Mouse (Mus musculus) hindbrain, embryonic 11.5 days (tissue): Measurements from ENCODE around the gene Srsf5. TPM values are rescaled to one million over a fixed set of nuclear protein-coding genes. Genes with fewer than 3 reads are reported as not detected.

ENCODE experiments used
- ATAC-seq: fragments of 200-750 bp; cut with Nextera tagmentation; 2 replicates; pipeline ENCODE4 v1.8.0; 2017; ENCODE audit warnings: mild to moderate bottlenecking, moderate TSS enrichment, moderate library complexity; ENCODE audit not compliant: low FRiP score
- DNase-seq: peaks from one replicate; pipeline ENCODE4 v3.0.0-alpha.2; 2015; ENCODE audit warnings: low spot score
- H3K27ac ChIP-seq: fragments of 300-500 bp; sonication (generic); 2 replicates; pipeline ENCODE4 v1.5.1; 2014; ENCODE audit warnings: mild to moderate bottlenecking, low read depth, low read length
- H3K27me3 ChIP-seq: fragments of 300-500 bp; sonication (generic); 2 replicates; pipeline ENCODE4 v1.6.1; 2014; ENCODE audit warnings: mild to moderate bottlenecking, low read length, moderate library complexity, mixed read lengths; ENCODE audit not compliant: control insufficient read depth, insufficient read depth
- H3K36me3 ChIP-seq: fragments of 300-500 bp; sonication (generic); 2 replicates; pipeline ENCODE4 v1.6.1; 2014; ENCODE audit warnings: mild to moderate bottlenecking, low read length, moderate library complexity, mixed read lengths; ENCODE audit not compliant: control insufficient read depth, insufficient read depth
- H3K4me1 ChIP-seq: fragments of 300-500 bp; sonication (generic); replicated peaks from 2 replicates; pipeline ENCODE4 v1.6.1; 2014; ENCODE audit warnings: low read length, mixed read lengths; ENCODE audit not compliant: control insufficient read depth, insufficient read depth
- H3K4me2 ChIP-seq: fragments of 300-500 bp; sonication (generic); replicated peaks from 2 replicates; pipeline ENCODE4 v1.6.1; 2014; ENCODE audit warnings: mild to moderate bottlenecking, low read depth, low read length
- H3K4me3 ChIP-seq: fragments of 300-500 bp; sonication (generic); 2 replicates; pipeline ENCODE4 v1.5.1; 2014; ENCODE audit warnings: low read depth, low read length
- H3K9ac ChIP-seq: fragments of 300-500 bp; sonication (generic); 2 replicates; pipeline ENCODE4 v1.6.1; 2014; ENCODE audit warnings: low read depth, low read length
- H3K9me3 ChIP-seq: fragments of 300-500 bp; sonication (generic); 2 replicates; pipeline ENCODE4 v1.6.1; 2016; ENCODE audit warnings: low read length; ENCODE audit not compliant: control insufficient read depth
- WGBS: fragments of 180-500 bp; shearing (Covaris S2); extraction: QIAGEN DNeasy Blood & Tissue Kit; methylation state at CpG from one replicate; pipeline ENCODE4 v1.1.7; 2014; 5-methylcytosine and 5-hydroxymethylcytosine counted together
- polyA plus RNA-seq: library from polyadenylated mRNA; unstranded; fragments of >200 nt; fragmentation: Nextera tagmentation; extraction: Ambion mirVana; gene quantifications from 2 replicates; pipeline ENCODE4 v1.2.1, GENCODE M21; 2014

Srsf5 gene
- polyA plus RNA-seq, result 291 and 446 TPM in 2 replicates

DNA sequence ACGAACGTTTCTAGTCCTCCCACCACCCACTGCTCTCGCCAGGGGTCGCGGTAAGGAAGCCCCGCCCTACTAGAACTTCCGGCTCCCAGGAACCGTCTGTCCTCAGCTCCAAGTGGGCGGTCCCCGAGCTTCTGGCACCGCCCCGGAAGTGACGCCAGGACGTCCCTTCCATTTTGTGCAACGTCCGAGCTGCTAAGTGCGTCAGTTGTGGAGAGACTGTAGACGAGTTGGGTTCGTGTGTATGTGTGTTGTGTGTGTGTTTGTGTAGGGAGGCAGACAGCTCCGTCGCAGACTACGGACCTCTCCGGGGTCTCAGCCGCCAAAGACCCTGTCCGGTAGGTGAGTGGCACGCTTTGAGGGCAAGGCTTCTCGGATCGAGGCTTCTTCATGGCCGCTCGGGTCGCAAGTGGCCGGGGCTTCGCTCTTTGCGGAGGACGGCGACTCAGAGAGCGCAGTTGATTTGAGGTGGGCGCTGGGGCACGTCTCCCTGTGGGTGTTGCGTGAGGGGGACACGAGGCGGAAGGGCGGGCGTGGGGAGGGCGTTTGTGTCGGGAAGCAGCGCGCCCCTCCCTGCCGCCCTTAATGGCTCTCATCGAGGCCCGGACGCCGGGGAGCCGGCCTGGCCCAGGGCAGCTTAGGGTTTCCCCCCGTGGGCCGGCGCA, at the start of gene Srsf5:
Gene Srsf5 (plus strand): TSS at position 171 of the 662 bp plus-strand sequence.
- WGBS, result under 1% methylated on average over 49 of the region's 57 CpGs
- DNase-seq (peak; percentile 100), ATAC-seq (peak; percentile 92)
- Histone ChIP-seq H3K9ac (peak within 1 kb of the TSS; percentile 92), H3K4me3 (peak within 1 kb of the TSS; percentile 93), H3K4me1 (no peaks in the 10 kb centered on the region), H3K36me3 (peaks cover 11% of the 10 kb centered on the region), H3K4me2 (peak within 1 kb of the TSS; percentile 61), H3K27me3 (no peaks in the 10 kb centered on the region), H3K27ac (peak within 1 kb of the TSS; percentile 70), H3K9me3 (no peaks in the 10 kb centered on the region)

DNA sequence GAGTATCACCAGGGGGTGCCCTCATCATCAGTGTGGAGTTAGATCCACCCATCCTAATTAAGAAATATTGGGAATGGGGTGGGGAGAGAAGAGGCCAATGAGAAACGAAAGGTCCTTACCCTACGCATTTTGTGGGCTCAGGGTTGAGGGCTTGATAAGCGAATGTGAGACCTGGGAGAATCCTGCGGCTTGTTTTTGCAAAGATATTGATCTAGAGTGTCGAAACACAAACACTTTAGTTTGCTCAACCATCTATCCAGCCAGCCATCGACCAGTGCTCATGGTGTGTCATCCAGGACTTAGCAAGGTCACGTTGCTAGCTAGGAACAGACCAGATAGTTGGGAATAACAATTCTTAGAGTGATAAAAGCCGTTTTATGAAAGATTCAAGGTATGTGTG, 35.7 kb upstream of the Srsf5 start:
- Histone ChIP-seq H3K9ac (no peak overlapping the region), H3K36me3 (no peaks in the 10 kb centered on the region), H3K27ac (no peak overlapping the region), H3K4me1 (no peaks in the 10 kb centered on the region), H3K4me2 (no peak overlapping the region), H3K27me3 (no peaks in the 10 kb centered on the region), H3K4me3 (no peak overlapping the region), H3K9me3 (no peaks in the 10 kb centered on the region)
- WGBS, result 94% methylated on average over 8 of the region's 8 CpGs
- ATAC-seq (no peak), DNase-seq (no peak)

DNA sequence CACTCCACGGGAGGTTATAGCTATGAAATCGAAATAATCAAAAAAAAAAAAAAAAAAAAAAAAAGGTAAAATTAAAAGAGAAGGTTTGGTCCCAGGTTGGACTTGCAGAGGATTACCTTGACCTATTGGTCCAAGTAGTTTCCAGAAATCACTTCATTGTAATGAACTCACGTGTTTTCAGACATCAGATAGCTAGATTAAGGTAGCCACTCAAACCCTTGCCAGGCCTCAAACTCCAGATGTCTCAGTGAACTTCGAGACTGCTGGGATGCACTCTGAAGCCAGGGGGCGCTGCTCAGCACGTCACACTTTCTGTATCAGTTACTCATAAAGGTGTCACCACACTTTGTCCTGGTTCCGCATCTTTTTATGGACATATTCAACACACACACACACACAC, 27.5 kb upstream of the Srsf5 start:
- Histone ChIP-seq H3K27ac (no peak overlapping the region), H3K4me3 (no peak overlapping the region), H3K9ac (no peak overlapping the region), H3K4me1 (no peaks in the 10 kb centered on the region), H3K9me3 (no peaks in the 10 kb centered on the region), H3K4me2 (no peak overlapping the region), H3K27me3 (no peaks in the 10 kb centered on the region), H3K36me3 (no peaks in the 10 kb centered on the region)
- 58% methylated on average over 7 of the region's 7 CpGs for WGBS
- peak; percentile 10 for DNase-seq
- ATAC-seq, result no peak

DNA sequence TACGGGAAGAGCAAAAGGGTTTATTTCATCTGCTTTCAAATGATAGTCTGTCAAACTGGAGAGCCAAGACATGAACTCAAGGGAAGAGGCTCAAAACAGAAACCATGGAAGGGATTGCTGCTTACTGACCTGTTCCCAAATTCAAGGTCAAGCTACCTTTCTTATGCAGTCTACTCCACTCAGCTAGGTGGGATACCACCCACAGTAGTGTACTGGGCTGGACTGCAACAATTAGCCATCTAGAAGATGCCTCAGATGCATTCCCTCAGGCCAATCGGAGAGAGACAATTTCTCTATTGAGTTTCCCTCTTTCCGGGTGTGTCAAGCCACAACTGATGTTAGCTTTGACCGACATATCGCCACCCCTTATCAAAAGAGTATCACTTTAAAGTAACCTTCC, 24.0 kb upstream of the Srsf5 start:
- no peak for DNase-seq
- H3K4me1 ChIP-seq, result no peaks in the 10 kb centered on the region
- WGBS, result 95% methylated on average over 5 of the region's 5 CpGs

DNA sequence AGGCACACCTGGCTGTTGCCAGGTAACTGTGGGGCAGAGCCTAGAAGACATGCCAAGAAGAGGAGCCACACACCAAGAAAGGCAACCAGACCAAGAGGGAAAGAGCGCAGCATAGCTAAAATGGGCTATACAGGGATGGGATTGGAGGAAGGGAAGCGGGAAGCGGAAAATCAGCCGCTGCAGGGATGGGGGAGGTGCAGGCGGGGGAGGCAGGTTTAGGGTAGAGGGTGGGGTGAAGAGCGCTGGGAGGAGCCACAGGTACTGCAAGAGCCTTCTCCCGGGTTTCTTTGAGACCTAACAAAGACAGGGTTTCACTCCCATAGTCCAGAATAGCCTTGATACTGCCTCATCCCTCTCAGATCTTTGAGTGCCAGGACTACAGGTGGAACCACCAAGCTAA, 22.4 kb upstream of the Srsf5 start:
- Histone ChIP-seq H3K9ac (no peak overlapping the region), H3K9me3 (no peaks in the 10 kb centered on the region), H3K4me2 (no peak overlapping the region), H3K36me3 (no peaks in the 10 kb centered on the region), H3K27me3 (no peaks in the 10 kb centered on the region), H3K4me1 (no peaks in the 10 kb centered on the region), H3K4me3 (no peak overlapping the region), H3K27ac (no peak overlapping the region)
- 9% methylated on average over 7 of the region's 7 CpGs for WGBS
- DNase-seq (no peak), ATAC-seq (no peak)

More for the DNA sequence above, 24.0 kb upstream of the Srsf5 start:
- H3K9ac ChIP-seq, result no peak overlapping the region
- H3K27me3 ChIP-seq, result no peaks in the 10 kb centered on the region
- no peak overlapping the region for H3K4me2 ChIP-seq
- H3K36me3 ChIP-seq, result no peaks in the 10 kb centered on the region
- no peak overlapping the region for H3K27ac ChIP-seq
- ATAC-seq, result no peak
- H3K4me3 ChIP-seq, result no peak overlapping the region
- no peaks in the 10 kb centered on the region for H3K9me3 ChIP-seq

DNA sequence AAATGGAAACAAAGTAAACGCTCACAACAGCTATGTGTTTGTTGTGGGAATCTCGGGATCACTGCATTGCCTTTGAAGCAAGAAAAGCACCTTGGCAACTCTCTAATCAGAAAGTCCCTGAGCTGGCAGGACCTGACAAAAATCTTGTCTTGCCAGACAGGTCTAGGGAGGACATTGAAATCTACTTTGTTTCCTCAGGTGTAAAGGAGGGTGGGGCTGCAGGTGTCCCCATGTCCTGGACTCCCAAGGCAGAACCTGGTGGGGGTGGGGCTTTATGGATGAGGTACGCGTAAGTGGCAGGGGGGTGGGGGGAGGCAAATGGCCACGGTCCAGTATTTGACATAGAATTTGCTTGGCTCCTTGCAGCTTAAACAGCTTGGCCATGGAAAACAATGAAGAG, 21.7 kb upstream of the Srsf5 start:
- DNase-seq (no peak), ATAC-seq (no peak)
- WGBS, result 67% methylated on average over 5 of the region's 5 CpGs
- no peaks in the 10 kb centered on the region for H3K4me1 ChIP-seq
- no peak overlapping the region for H3K9ac ChIP-seq
- H3K27ac ChIP-seq, result no peak overlapping the region
- H3K36me3 ChIP-seq, result no peaks in the 10 kb centered on the region
- no peaks in the 10 kb centered on the region for H3K9me3 ChIP-seq
- H3K4me3 ChIP-seq, result no peak overlapping the region
- no peaks in the 10 kb centered on the region for H3K27me3 ChIP-seq
- H3K4me2 ChIP-seq, result no peak overlapping the region

DNA sequence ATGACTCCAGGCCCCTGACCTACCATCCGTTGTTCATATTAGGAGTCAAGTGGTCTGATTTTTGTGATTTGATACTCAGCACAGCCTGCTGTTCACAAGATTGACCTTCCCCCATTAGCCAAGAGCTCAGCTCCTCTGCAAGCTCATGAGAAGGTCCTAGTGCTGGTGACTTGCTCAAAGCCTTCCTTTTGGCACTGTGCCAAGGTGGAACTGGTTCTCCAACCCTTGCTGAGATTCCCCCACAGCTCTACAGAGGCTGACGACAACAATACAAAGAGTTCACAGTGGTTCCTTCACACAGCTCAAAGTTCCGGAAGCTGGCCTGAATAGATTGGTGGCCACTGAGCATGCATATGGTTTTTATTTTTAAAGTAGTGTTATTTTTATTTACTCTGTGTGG, 21.1 kb upstream of the Srsf5 start:
- Histone ChIP-seq H3K27ac (no peak overlapping the region), H3K27me3 (no peaks in the 10 kb centered on the region), H3K9me3 (no peaks in the 10 kb centered on the region), H3K9ac (no peak overlapping the region), H3K4me3 (no peak overlapping the region), H3K36me3 (no peaks in the 10 kb centered on the region), H3K4me1 (no peaks in the 10 kb centered on the region), H3K4me2 (no peak overlapping the region)
- ATAC-seq (no peak), DNase-seq (no peak)
- WGBS, result 66% methylated on average over 3 of the region's 3 CpGs

DNA sequence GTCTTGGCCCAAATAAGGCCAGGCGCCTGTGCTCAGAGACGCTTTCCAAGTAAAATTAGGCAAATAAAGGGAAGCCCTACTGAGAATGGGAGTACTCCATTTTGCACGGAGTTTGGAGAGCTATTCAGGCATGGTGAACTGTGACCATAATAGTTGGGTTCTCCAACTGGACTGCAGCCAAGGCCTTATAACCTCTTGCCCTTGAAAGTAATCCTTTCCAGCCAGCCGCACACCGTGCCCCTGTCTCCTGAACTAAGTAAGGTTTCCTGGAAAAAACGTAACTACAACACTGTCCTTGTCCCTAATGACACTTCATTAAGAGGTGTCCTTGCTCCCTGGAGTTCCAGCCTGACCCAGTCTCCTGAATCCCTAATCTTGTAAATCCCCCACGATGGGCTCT, 19.4 kb upstream of the Srsf5 start:
- no peak for ATAC-seq
- H3K9ac ChIP-seq, result no peak overlapping the region

DNA sequence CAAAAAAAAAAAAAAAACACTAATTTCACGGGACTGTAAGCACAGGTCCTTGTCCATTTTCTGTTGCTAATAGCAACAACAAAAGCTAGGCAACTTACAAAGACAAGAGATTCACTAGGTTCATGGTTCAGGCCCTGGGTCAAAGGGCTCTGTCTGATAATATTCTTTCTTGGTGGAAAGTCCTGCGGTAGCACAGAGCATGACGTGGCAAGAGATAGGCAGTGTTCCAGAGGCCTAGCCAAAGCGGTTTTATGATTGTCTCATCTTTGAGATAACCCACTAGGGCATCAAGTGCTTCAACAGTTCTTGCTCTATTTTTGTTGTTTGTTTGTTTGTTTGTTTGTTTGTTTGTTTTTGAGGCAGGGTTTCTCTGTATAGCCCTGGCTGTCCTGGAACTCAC, 18.8 kb upstream of the Srsf5 start:
- no peaks in the 10 kb centered on the region for H3K4me1 ChIP-seq
- H3K4me3 ChIP-seq, result no peak overlapping the region
- 73% methylated on average over 4 of the region's 4 CpGs for WGBS
- H3K27me3 ChIP-seq, result no peaks in the 10 kb centered on the region
- no peaks in the 10 kb centered on the region for H3K9me3 ChIP-seq
- no peak overlapping the region for H3K27ac ChIP-seq
- H3K9ac ChIP-seq, result no peak overlapping the region
- H3K4me2 ChIP-seq, result no peak overlapping the region
- ATAC-seq (no peak), DNase-seq (no peak)
- no peaks in the 10 kb centered on the region for H3K36me3 ChIP-seq

More for the DNA sequence above, 19.4 kb upstream of the Srsf5 start:
- H3K27ac ChIP-seq, result no peak overlapping the region
- H3K4me2 ChIP-seq, result no peak overlapping the region
- 56% methylated on average over 7 of the region's 7 CpGs for WGBS
- no peaks in the 10 kb centered on the region for H3K4me1 ChIP-seq
- H3K9me3 ChIP-seq, result no peaks in the 10 kb centered on the region
- no peaks in the 10 kb centered on the region for H3K36me3 ChIP-seq
- DNase-seq, result no peak
- no peak overlapping the region for H3K4me3 ChIP-seq
- no peaks in the 10 kb centered on the region for H3K27me3 ChIP-seq
